Mouse (Mus musculus) 416B (cell line): ENCODE data around the gene Slc35g3.

Experiments
- DNase-seq: peaks from one replicate; pipeline ENCODE4 v3.0.0; 2011; ENCODE audit warnings: low read depth

Slc35g3 gene

DNA sequence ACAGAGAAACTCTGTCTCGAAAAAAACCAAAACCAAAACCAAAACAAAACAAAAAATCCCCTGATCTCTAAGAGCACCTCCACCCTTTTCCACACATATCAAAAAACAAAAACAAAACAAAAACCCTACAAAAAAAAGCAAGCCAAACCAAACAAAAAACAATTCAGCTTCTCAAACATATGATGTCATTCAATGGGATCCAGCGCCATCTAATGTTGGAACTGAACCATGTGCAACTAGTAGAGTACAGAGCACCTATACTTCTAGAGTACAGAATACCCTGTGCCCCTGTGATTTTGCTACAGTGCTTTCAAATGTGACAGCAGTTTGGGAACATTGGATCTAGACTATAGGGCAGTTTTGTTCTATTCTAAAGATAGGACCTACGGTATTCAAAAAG lies 7.1 kb downstream of the Slc35g3 start:
- DNase-seq: peak; percentile 82

DNA sequence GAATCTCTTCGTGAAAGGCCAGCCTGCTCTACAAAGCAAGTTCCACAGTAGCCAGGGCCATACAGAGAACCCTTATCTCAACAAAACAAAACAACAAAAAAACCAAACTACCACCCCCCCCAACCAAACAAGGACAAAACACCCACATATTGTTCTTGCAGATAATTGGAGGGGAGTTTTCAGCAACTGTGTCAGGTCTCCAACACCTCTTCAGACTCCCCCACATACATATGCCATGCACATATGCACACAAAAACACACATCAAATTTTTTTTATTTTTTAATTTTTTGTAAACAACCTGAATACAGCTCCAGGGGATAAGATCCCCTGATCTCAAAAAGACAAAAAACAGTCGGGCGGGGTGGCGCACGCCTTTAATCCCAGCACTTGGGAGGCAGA lies 7.5 kb downstream of the Slc35g3 start:
- no peak for DNase-seq

DNA sequence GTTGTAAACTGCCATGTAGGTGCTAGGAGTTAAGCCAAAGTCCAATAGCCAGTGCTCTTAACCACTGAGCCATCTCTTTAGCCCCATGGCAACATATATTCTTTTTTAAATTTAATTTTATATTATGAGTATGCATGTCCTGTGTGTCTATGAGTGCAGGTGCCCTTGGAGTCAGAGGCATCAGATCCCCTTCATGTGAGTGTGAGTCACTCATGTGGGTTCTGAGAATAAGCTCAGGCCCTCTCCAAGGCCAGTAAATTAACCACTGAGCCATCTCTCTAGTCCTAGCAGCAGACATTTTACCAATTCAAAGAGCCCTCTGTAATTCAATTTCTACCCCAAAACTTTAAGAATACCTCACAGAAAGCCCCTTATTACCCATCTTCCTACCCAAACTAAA lies 9.1 kb downstream of the Slc35g3 start:
- DNase-seq: peak; percentile 74

DNA sequence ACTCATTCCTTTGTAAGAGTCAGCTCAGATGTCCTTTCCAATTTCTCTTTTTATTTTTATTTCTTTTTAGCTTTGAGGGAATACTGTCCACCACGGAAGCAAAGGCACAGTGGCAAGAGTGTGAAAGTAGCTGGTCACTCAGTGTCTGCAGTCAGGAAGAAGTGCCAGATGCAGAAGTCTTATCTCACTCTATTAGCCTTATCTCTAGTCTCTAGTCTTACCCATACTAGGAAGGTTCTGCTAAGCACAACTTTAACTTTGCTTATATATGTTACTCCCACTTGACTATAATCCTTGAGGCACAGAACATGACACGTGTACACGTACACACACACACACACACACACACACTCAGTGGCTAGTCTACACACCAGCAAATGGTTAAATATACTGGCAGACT lies 10.1 kb downstream of the Slc35g3 start:
- peak; percentile 73 for DNase-seq

DNA sequence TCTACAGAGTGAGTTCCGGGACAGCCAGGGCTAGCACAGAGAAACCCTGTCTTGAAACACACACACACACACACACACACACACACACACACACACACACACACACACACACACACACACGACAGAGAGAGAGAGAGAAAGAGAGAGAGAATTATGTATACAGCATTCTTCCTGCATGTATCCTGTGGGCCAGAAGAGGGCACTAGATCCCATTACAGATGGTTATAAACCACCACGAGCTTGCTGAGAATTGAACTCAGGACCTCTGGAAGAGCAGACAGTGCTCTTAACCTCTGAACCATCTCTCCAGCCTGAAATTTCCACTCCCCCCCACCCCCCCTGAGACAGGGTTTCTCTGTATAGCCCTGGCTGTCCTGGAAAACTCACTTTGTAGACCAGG lies 30.4 kb downstream of the Slc35g3 start:
- DNase-seq: peak; percentile 45

DNA sequence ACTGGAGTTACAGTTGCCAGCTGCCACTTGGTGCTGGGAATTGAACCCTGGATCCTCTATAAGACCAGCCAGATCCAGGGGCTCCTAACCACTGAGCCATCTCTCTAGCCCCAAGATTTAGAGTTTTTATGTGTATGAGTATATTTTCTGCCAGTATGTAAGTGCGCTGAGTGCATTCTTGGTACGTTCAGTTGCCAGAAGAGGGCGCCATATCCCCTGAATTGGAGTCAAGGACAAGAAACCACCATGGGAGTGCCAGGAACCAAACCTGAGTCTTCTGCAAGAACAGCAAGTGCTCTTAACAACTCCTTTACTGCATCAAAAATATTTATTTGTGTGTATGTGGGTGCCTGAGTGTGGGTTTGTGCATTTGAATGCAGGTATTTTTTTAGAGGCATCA lies 32.7 kb downstream of the Slc35g3 start:
- peak; percentile 91 for DNase-seq

DNA sequence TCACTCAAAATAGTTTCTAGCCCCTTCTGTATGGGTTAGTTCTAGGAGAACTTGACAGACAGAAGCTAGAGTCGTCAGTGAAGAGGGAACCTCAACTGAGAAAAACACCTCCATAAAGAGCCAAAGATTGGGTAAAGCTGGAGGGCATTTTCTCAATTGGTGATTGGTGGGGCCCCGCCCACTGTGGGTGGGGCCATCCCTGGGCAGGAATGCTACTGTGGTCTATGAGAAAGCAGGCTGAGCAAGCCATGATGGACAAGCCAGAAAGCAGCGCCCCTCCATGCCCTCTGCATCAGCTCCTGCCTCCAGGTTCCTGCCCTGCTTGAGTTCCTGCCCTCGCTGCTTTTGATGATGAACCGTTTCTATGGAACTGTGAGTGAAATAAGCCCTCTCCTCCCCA lies 35.8 kb downstream of the Slc35g3 start:
- DNase-seq: peak; percentile 36

DNA sequence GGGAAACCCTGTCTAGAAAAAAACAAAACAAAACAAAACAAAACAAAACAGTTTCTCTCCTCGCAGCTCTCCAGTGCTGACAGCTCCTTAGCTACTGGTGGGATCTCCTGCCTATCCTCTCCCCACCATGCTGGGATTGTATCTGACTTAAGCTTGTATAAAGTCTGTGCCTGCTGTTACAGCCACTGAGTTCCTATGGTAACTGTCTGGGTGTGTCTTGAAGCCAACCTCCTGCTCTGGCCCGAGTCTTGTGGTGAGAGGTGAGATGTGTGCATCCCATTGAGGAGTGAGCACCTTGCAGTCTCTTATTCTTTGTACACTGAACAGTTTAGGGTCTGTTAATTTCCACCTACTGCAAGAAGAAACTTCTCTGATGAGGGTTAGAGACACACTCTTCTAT lies 38.7 kb downstream of the Slc35g3 start:
- no peak for DNase-seq

DNA sequence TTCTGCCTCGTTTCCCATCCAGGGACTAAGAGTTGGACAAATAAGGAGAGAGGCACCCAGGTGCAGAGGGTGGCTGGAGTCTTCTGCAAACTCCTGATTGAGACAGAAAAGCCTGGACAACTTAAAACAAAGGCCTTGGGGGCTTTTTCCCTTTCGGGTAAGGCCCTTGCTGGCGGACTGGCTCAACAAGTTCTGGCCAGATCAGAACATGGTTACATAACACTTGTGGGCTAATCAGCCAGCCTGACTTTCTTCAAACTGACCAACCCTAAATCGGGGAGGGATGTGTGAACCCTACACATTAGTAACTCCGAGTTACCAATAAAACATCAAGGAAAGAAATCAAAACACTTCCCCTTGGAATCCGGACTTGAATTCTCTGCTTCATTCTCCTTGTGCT lies 40.9 kb downstream of the Slc35g3 start:
- no peak for DNase-seq

DNA sequence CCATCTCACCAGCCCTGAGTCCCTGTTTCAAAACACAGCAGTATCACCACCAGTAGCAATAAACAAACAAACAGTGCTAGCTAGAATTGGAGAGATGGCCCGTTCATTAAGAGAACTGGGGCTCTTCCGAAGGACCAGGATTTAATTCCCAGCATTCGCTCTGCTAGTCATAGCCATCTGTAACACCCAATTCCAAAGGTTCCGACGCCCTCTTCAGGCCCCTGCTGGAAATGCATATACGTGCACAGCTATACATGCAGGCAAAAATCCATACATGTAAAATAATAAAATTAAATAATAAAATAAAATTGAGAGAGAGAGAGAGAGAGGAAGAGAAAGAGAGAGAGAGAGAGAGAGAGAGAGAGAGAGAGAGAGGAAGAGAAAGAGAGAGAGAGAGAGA lies 42.3 kb downstream of the Slc35g3 start:
- no peak for DNase-seq

DNA sequence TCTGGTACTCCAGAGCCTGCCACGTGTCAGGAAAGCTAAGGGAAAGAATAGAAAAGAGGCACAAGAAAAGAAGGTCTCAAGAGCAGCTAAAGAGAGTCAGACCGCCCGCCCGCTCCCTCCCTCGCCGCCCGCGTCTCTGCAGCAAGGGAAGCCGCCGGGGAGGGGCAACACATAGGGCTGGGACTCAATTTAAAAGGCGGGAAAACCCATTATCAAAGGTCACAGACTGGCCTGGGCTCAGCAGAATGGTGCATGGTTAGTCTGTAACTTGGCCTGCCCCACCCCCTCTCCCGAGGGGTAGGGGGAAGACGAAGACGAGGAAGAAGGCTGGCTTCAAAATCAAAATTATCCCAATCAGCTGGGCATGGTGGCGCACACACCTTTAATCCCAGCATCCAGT lies 43.1 kb downstream of the Slc35g3 start:
- no peak for DNase-seq

DNA sequence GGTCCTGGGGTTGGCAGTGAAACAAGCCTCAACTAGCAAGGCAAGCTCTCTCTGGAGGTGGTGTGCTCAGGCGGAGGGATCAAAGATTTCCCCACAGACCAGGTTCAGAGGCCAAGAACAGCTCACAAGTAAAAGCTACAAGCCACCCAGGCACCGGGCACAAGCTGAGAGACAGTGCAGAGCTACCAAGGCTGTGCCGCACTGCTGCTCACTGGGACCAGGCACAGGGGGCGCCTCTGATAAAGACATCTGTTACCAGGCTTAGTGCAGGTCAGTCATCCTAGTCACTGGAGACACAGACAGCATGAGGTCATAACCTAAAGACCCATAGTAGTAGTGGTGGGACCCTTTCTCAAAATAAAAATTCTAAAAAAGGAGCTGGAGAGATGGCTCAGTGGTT lies 44.8 kb downstream of the Slc35g3 start:
- no peak for DNase-seq

DNA sequence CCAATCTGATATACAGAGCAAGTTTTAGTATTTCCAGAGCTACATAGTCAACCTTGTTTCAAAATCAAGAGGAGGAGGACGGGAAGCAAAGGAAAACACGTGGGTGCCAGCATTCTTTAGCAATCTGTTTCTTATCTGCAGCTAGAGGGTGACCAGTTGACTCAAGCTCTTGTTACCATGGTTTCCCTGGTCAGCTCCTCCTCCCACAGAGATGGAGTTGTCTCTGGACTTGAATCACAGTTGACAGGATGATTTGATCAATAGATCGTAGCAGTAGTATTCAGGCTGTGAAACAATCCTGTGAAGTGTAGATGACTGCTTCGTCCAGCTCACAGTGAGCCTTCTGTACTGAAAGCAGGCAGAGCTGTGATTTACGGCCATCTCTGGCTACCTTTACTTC lies 45.8 kb downstream of the Slc35g3 start:
- peak; percentile 88 for DNase-seq

DNA sequence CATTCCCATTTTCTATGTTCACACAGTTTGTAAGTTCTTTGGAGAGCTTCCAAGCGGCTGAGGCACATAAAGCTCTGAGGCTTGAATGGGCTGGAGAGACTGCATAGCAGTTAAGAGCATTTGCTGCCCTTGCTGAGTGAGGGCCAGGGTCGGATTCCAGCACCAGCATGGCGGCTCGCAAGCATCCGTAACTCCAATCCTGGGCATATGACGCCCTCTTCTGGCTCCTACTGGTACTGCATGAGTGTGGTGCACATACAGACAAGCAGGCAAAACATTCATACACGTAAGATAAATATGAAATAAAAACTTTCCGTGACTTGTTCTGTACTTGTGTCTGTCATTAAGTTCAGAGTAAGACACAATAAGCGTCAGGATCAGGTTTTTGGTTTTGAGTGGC lies 46.3 kb downstream of the Slc35g3 start:
- DNase-seq: no peak

DNA sequence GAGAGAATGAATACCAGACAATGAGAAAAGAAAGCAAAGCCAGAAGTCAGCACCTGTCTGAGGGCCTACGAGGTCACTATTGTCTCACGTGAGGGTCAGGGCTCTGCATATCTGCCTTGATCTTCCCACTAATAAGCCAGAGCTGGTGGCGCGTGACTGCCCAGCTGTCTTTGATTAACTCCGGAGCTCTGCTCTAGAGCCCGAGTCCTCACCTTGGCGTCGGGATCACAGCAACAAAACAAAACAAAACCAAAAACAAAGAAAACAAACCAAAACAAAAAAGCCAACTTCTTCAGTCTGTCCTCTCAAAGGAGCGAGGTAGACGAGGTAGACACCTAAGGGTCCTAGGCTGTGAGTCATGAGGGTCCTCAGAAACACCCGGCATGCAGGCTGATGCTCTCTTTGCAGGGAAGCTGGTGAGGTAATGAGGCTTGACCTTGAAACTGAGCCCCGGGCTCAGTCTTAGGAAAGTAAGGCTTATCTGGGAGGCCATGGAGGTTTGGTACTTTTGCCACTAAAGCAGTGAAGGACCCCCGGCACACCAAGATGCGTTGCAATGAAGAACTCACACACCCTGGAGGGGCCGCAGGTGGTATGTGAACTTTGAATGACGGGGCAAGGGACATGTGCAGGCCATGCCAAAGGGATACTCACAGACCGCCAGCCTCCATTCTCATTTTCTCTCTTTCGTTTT lies 47.0 kb downstream of the Slc35g3 start:
- no peak for DNase-seq

DNA sequence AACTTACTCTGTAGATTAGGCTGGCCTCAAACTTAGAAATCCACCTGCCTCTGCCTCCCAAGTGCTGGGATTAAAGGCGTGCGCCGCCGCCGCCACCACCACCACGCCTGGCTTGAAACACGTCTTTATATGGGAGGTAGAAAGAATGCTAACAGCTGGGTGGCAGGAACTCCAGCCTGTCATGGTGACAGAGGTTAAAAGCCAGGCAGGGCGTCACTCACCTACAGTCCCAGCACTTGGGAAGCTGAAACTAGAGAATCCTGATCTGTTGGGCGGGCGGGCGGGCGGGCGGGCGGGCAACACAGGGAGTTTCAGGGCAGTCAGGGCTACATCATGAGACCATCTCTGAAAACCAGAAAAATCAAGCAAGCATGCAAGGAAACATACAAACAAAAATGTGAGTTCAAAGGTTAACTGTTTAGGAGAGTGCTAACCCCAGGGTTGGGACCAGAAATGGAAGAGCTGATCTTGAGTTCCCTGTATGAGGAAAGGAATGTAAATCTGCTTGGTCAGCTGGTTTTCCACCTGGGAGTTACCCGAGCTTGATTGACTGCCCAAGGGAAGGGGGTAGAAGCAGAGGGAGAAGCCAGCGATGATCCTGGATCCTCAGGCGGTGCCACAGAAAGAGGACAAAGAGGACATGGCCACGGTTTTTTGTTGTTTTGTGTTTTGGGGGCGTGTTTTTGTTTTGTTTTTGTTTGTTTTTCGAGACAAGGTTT lies 48.7 kb downstream of the Slc35g3 start:
- no peak for DNase-seq

DNA sequence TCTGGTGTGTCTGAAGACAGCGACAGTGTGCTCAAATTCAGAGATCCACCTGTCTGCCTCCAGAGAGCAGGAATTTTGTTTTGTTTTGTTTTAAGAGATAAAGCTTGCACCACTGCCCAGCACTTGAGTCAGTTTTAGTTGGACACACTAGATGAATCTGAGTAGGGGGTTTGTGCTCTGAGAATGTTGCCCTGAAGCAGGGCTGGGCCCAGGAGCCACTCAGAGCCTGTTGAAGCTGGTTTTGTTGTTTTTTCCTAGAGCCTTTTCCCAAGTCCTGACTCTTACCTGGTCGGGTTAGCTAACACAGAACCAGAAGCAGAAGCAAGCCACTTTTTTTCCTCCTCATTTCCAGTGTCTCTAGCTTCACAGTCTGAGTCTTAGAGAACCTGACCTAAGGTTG lies 50.7 kb downstream of the Slc35g3 start:
- no peak for DNase-seq

DNA sequence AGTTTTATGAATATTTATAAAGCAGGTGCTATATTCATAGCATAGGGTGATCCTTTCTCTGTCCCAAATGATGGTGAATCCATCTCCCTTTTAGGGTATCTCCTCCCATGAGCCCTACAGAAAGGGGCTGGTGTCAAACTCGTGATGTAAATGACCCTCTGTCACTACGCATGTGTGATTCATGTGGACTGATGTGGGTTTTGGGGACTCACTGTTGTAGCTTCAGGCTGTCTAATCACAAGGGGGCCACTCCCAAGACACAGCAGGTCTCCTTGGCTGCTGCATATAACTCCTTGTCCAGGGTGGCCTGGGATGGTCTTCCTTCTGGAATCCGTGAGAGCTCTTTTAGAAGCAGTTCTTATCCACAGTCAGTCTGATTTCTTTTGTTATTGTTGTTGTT lies 51.3 kb downstream of the Slc35g3 start:
- no peak for DNase-seq
